Mouse (Mus musculus) lung, adult 2 months (tissue): ENCODE measurements around the gene Gm20715.

Experiments
- CTCF ChIP-seq: fragments of 200-500 bp; IDR thresholded peaks from 2 replicates; pipeline ENCODE4 v1.5.1; 2011; ENCODE audit warnings: mild to moderate bottlenecking, low read length, control low read depth; ENCODE audit not compliant: insufficient read depth
- POLR2A ChIP-seq: fragments of 200-500 bp; IDR thresholded peaks from 2 replicates; pipeline ENCODE4 v1.6.1; 2011; ENCODE audit warnings: low read depth, mild to moderate bottlenecking, control low read depth, low read length, borderline replicate concordance; ENCODE audit errors: extremely low read depth

GRCm38 (mm10) chr7:6447771-6448170, 37.7 kb downstream of the Gm20715 start:
- no peak for TF ChIP-seq CTCF
- TF ChIP-seq POLR2A = no peak
